Mouse (Mus musculus): ENCODE measurements around the gene Pdcd6ip.

DNA sequence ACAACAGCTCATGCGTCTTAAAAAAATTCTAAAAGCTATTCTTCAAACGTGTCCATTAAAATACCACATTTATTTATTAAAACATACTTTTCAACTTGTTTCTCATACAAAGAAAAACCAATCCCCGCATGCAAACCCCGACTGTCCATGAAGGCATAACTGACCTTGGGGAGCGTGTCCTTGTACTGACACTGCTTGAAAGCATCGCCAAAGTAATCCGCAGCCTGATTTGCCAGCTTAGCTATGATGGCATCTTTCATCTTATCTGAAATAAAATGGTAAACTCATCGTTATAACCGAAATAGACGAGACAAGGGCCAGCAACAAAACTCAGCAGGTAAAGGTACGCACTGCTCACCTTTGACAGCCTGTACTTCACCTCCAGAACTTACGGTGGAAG, 20.6 kb downstream of the Pdcd6ip start:
- TF ChIP-seq GATA1 (IDR thresholded peaks at IDR 0.05; ENCODE audit: borderline replicate concordance, low read length) (no peak), CTCF (IDR thresholded peaks at IDR 0.05; ENCODE audit: low read depth, low read length) (no peak), TAL1 (conservative IDR thresholded peaks at IDR 0.05; ENCODE audit: low read depth, low read length) (no peak)
